Mouse (Mus musculus) limb, embryonic 10.5 days (tissue): ENCODE measurements around the gene St3gal3. TPM values are rescaled to one million over a fixed set of nuclear protein-coding genes. Genes with fewer than 3 reads are reported as not detected.
A peak's percentile ranks its signal among the peaks of the same experiment; 100 is the strongest.

Experiments used
- DNase-seq: peaks from one replicate; pipeline ENCODE4 v3.0.0-alpha.2; 2017; ENCODE audit warnings: low spot score
- H3K27ac ChIP-seq: fragments of 300-500 bp; sonication (generic); 2 replicates; pipeline ENCODE4 v1.5.1; 2016; ENCODE audit warnings: mild to moderate bottlenecking
- H3K27me3 ChIP-seq: fragments of 300-500 bp; sonication (generic); 2 replicates; pipeline ENCODE4 v1.6.1; 2016; ENCODE audit warnings: low read depth, mild to moderate bottlenecking; ENCODE audit not compliant: poor library complexity, severe bottlenecking
- H3K36me3 ChIP-seq: fragments of 300-500 bp; sonication (generic); 2 replicates; pipeline ENCODE4 v1.6.1; 2016; ENCODE audit warnings: mild to moderate bottlenecking, moderate library complexity
- H3K4me1 ChIP-seq: fragments of 300-500 bp; sonication (generic); 2 replicates; pipeline ENCODE4 v1.6.1; 2016
- H3K4me3 ChIP-seq: fragments of 300-500 bp; sonication (generic); 2 replicates; pipeline ENCODE4 v1.5.1; 2016; ENCODE audit warnings: mild to moderate bottlenecking, moderate library complexity
- H3K9me3 ChIP-seq: fragments of 300-500 bp; sonication (generic); replicated peaks from 2 replicates; pipeline ENCODE4 v1.6.1; 2016; ENCODE audit warnings: mild to moderate bottlenecking
- WGBS: fragments of 180-500 bp; shearing (Covaris S2); methylation state at CpG from one replicate; pipeline ENCODE4 v1.1.7; 2016; 5-methylcytosine and 5-hydroxymethylcytosine counted together
- polyA plus RNA-seq: library from polyadenylated mRNA; unstranded; fragments of >200 nt; fragmentation: Nextera tagmentation; extraction: Ambion mirVana; gene quantifications from 2 replicates; pipeline ENCODE4 v1.2.1, GENCODE M21; 2016

The St3gal3 gene
- polyA plus RNA-seq, 1 experiment from 2014 or later: 7.2 TPM

DNA sequence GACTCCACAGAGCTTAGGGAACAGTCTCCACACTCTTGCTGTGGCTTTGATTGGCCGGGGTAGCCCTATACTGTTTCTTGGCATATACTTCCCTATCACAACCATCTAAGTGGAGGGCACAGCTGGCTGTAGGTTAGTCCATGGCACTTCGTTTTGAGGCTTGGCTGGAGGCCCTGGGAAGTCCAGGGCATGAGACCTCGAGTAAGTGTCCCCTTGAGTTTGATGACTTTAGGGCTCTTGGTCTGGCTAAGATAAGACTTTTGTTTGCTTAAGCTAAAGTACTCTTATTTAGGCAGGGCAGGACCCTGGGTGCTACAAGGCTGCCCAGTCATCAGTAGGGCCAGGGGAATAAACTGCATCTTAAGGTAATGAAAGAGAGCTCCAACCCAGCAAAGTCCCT, 236.6 kb downstream of the St3gal3 start:
- no peak for DNase-seq
- Histone ChIP-seq H3K4me1 (no peaks in the 10 kb centered on the region), H3K4me3 (no peak overlapping the region), H3K27ac (no peak overlapping the region), H3K36me3 (peaks cover 94% of the 10 kb centered on the region), H3K27me3 (no peaks in the 10 kb centered on the region), H3K9me3 (no peaks in the 10 kb centered on the region)
- 83% methylated on average over 3 of the region's 3 CpGs for WGBS

DNA sequence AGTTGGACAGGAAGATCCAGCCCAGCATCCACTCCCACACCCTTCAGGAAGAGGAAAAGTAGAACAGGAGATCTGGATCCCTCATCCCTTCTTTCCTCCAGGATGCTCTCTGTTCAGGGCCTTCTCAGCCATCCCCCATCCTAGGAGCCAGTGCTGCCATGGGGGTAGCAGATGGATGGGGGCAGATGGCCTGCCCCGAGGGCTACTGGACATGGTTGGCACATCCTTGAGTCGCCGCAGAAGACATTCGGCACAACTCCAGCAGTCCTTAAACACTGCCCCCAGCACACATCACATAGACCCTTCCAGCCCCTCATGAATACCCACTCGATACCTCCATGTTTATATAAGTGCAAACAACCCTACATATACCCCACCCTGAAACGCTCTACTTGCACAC, 238.7 kb downstream of the St3gal3 start:
- H3K4me3 ChIP-seq: no peak overlapping the region
- peaks cover 10% of the 10 kb centered on the region for H3K4me1 ChIP-seq
- no peak overlapping the region for H3K27ac ChIP-seq
- no peaks in the 10 kb centered on the region for H3K9me3 ChIP-seq
- no peak for DNase-seq
- peaks cover 73% of the 10 kb centered on the region for H3K36me3 ChIP-seq
- H3K27me3 ChIP-seq: no peaks in the 10 kb centered on the region
- 94% methylated on average over 6 of the region's 6 CpGs for WGBS

DNA sequence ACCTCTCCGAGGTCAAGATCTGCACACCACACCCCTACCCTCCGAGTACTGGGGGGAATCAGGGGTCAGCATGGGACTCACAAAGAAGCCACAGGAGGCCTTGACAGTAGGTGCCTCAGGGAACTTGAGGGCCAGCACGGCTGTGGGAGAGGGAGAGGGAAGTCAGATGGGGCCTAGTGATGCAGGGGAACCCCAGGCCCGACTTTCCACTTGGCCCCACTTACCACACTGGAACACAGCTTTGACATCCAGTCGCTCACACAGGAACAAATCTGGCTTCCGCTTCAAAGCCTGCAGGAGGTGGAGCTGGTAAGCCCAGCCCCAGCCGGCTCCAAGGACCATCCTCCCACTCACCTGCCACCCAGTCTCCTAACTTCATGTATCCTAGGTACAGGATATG, 239.4 kb downstream of the St3gal3 start:
- peaks cover 14% of the 10 kb centered on the region for H3K4me1 ChIP-seq
- no peak overlapping the region for H3K27ac ChIP-seq
- no peaks in the 10 kb centered on the region for H3K9me3 ChIP-seq
- no peaks in the 10 kb centered on the region for H3K27me3 ChIP-seq
- 91% methylated on average over 7 of the region's 7 CpGs for WGBS
- H3K4me3 ChIP-seq: no peak overlapping the region
- peaks cover 71% of the 10 kb centered on the region for H3K36me3 ChIP-seq
- DNase-seq: no peak

DNA sequence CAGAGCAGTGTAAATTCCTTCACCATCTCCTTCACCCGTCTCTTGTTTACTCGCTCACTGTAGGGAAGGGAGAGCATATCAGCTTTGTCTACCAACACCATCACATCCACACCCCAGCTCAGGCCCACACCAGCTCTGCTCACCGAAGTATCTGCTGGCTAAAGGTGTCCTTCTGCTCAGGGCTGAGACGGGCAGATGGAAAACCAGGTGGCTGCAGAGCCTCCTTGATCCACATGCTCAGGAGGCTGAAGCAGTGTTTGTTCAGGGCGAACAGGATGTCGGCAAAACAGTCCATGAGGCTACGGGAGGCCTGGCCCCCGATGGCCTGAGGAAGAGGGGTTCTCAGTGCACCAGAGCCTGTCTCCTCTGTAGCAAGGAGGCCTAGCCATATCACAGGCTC, 240.1 kb downstream of the St3gal3 start:
- WGBS: 93% methylated on average over 8 of the region's 8 CpGs
- H3K36me3 ChIP-seq: peaks cover 71% of the 10 kb centered on the region
- no peak for DNase-seq
- H3K27me3 ChIP-seq: no peaks in the 10 kb centered on the region
- H3K27ac ChIP-seq: no peak overlapping the region
- H3K4me1 ChIP-seq: peaks cover 14% of the 10 kb centered on the region
- H3K9me3 ChIP-seq: no peaks in the 10 kb centered on the region
- H3K4me3 ChIP-seq: no peak overlapping the region

DNA sequence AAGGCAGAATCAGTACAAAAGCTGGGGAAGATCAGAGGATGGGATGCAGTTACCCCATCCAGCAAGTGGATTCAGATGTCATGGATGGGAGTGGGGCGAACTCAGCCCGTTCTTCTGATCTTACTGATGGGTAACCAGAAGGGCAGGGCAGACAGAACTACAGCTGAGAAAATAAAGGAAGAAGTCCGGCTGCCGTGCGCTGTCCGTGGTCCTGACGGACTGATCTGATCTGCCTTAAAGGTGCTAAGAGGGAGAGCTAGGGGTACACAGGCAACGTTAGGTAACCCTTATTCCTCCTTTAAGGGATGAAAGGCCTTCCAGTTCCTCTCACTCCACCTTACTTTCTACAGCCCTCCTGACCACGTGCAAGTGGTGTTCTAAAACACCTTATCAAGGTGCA, 241.3 kb downstream of the St3gal3 start:
- H3K36me3 ChIP-seq: peaks cover 67% of the 10 kb centered on the region
- H3K4me1 ChIP-seq: peaks cover 14% of the 10 kb centered on the region

DNA sequence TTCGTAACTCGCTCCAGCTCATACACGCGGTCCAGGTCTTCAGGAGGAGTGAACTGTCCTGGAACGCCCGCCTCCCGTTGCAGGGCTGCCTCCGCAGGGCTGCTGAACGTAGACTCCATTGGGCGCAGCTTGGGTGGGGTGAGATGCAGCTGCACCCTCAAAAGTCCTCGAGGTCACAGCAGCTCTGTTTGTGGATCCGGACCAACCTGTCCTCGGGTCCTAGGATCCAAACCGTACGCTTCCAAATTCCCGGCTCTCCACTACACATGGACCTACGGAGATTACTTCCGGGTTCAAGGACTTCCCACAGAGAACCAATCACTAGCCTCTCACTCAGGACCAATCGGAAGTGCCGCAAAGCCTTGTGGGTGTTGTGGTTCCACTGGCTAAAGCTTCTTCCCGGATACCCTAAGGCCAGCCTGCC, 243.0 kb downstream of the St3gal3 start, which contains the start of gene Dph2:
TSS of gene Dph2 (minus strand) at position 295 of the 424 bp plus-strand sequence.
- WGBS: 0% methylated on average over 21 of the region's 21 CpGs
- Histone ChIP-seq H3K36me3 (peaks cover 51% of the 10 kb centered on the region), H3K4me3 (peak within 1 kb of the TSS; percentile 85), H3K27ac (peak within 1 kb of the TSS; percentile 27; the same call in 1 of the 2 replicates), H3K4me1 (peaks cover 21% of the 10 kb centered on the region), H3K9me3 (no peaks in the 10 kb centered on the region), H3K27me3 (no peaks in the 10 kb centered on the region)
- peak; percentile 79 for DNase-seq

More for the DNA sequence above, 241.3 kb downstream of the St3gal3 start:
- H3K27ac ChIP-seq: no peak overlapping the region
- 20% methylated on average over 9 of the region's 9 CpGs for WGBS
- no peaks in the 10 kb centered on the region for H3K9me3 ChIP-seq
- no peak overlapping the region for H3K4me3 ChIP-seq
- peak; percentile 79 for DNase-seq
- H3K27me3 ChIP-seq: no peaks in the 10 kb centered on the region

DNA sequence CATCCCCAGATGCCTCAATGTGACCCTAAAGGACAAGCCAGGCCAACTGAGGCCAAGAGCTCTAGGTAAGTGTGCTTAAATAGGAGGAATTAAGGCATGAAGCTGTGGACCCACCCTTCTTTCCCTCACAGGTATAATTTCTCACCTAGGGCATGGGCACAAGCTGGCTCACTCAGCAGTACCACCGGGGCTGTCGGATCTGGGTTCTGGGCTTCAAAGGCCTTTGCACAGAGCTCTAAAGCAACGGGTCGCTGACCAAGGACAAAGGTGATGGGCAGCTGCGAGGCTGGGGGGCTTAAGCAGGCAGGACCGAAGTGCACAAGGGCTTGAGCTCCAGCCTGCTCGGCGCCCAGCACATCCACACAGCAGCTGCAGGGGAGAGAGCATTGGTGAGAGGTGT, 244.0 kb downstream of the St3gal3 start:
- 88% methylated on average over 8 of the region's 8 CpGs for WGBS
- peak overlapping the region; percentile 85 for H3K4me3 ChIP-seq
- no peak overlapping the region for H3K27ac ChIP-seq
- no peaks in the 10 kb centered on the region for H3K27me3 ChIP-seq
- peaks cover 31% of the 10 kb centered on the region for H3K4me1 ChIP-seq
- H3K36me3 ChIP-seq: peaks cover 44% of the 10 kb centered on the region
- no peak for DNase-seq
- no peaks in the 10 kb centered on the region for H3K9me3 ChIP-seq

DNA sequence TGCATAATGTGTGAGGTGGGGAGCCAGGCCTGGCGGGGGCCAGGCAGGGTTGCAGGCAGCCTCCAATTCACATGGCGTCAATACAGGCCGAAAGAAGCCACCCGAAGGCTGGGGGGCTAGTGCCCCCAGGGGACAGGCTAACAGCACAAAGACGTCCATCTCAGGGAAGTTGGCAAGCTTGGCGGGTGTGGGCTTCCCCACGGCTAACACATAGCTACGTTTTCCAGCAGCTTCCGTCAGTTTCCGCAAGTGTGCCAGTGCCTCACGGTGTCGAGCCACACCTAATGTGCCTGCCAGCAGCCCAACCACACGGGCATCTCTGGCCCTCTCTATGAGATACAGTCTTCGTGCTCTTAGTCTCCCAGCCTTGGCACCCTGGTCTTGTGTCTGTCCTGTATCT, 244.7 kb downstream of the St3gal3 start:
- Histone ChIP-seq H3K36me3 (peaks cover 44% of the 10 kb centered on the region), H3K27ac (no peak overlapping the region), H3K9me3 (no peaks in the 10 kb centered on the region), H3K27me3 (no peaks in the 10 kb centered on the region), H3K4me1 (peaks cover 34% of the 10 kb centered on the region), H3K4me3 (no peak overlapping the region)
- WGBS: 94% methylated on average over 14 of the region's 14 CpGs
- DNase-seq: no peak

DNA sequence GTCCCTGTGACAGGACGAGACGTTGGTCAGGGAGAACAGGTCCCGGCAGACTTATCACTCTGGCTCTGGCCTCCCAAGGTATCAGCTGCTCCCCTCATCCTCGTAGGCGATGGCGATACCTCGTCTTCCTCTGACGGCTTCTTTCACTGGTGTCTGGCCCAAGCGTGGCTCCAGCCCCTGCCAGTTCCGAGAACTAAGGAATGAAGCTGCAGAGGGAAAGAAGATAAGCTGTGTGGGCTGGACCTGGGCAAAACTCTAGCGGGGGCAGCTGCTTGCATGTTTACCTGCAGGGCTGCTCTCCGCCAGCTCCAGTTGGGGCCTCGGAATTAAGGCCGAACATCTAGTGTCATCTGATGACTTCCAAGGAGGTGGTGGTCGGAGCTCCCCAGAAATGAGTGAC, 245.2 kb downstream of the St3gal3 start:
- Histone ChIP-seq H3K27ac (no peak overlapping the region), H3K36me3 (peaks cover 44% of the 10 kb centered on the region)

DNA sequence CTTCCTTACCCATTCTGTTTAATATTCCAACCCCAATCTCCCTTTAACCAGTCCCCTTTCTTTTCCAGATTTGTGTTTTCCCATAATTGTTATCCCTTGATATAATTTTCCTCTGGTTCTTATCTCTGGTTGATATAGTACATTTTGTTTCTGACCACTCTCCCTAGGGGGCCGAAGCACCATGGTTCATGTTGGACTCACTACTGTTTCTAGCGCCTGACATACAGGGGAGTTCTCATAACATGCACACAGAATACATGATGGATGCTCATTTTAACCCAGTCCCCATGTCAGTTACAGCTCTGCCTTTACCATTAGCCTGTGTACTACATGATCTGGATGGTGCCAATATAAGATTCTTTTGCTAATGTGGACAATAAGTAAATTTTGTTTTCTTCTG, 246.8 kb downstream of the St3gal3 start:
- 77% methylated on average over 2 of the region's 2 CpGs for WGBS
- DNase-seq: no peak
- Histone ChIP-seq H3K36me3 (peaks cover 42% of the 10 kb centered on the region), H3K9me3 (no peaks in the 10 kb centered on the region), H3K27me3 (no peaks in the 10 kb centered on the region), H3K27ac (no peak overlapping the region), H3K4me3 (peak overlapping the region; percentile 93), H3K4me1 (peaks cover 47% of the 10 kb centered on the region)

More for the DNA sequence above, 245.2 kb downstream of the St3gal3 start:
- DNase-seq: no peak
- Histone ChIP-seq H3K9me3 (no peaks in the 10 kb centered on the region), H3K4me3 (no peak overlapping the region), H3K27me3 (no peaks in the 10 kb centered on the region), H3K4me1 (peaks cover 34% of the 10 kb centered on the region)
- 92% methylated on average over 15 of the region's 15 CpGs for WGBS

DNA sequence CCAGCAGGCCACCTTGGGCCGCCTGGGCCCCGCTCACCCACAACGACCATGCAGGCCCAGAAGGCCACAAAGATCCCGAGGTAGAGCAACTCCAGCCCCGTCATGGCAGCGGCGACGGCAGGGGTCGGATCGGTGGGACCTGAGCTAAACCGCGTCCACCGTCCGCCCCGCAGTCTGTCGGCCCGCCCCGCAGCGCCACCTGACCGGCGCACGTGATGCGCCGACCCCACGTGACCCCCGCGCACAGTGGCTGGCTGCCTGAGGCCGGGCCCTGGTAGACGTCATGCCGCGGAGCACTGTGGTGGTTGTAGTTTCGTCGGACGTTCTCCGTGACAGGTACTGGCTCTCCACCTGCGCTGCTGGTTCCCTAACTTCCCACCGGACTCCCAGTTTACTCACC, 247.6 kb downstream of the St3gal3 start, which contains the start of gene Atp6v0b:
TSS of gene Atp6v0b (minus strand) at position 201 of the 400 bp plus-strand sequence.
- WGBS: under 1% methylated on average over 37 of the region's 37 CpGs

DNA sequence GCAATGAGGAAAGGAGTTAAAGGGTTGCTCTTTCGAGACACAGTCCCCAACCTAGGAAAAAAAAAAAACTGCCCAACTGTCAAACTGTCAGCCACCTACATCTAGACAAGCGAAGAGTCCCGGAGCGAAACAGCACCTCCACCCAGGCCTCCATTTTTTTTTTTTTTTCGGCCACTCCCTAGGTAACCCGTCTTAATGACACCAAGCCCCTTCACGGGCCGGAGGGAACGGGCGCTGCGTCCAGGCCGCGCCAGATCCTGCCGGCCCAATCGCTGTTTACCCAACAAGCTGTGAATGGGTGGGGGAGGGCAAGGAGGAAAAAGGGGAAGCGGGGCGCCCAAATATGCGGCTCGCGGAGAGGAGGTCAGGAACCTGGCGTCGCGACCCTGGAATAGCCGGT, 248.1 kb downstream of the St3gal3 start:
- Histone ChIP-seq H3K4me3 (peak overlapping the region; percentile 93), H3K36me3 (peaks cover 42% of the 10 kb centered on the region), H3K27me3 (no peaks in the 10 kb centered on the region), H3K4me1 (peaks cover 55% of the 10 kb centered on the region), H3K27ac (peak overlapping the region; percentile 84), H3K9me3 (no peaks in the 10 kb centered on the region)
- no peak for DNase-seq
- 3% methylated on average over 24 of the region's 24 CpGs for WGBS

More for the DNA sequence above, 247.6 kb downstream of the St3gal3 start, which contains the start of gene Atp6v0b:
- Histone ChIP-seq H3K9me3 (no peaks in the 10 kb centered on the region), H3K27me3 (no peaks in the 10 kb centered on the region), H3K36me3 (peaks cover 42% of the 10 kb centered on the region), H3K27ac (peak within 1 kb of the TSS; percentile 84), H3K4me1 (peaks cover 53% of the 10 kb centered on the region), H3K4me3 (peak within 1 kb of the TSS; percentile 93)
- DNase-seq: peak; percentile 98

DNA sequence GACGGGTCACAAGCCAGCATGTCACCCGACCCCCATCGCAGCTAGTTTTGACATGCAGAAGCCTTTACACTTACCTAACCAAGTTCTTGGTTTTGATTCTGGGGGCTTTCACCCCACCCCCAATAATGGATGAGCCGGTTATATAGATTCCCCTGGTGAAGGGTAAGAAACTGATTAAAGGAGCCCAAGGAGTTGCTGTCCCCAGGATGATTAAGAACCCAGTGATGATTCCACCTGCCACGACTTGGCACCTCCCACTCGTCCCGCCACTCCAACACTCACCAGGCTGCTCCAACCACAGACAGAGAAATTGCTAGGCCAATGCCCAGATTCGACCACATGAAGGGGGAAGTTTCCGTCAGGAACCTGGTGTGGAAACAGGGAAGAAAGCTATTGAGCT, 248.7 kb downstream of the St3gal3 start:
- H3K27me3 ChIP-seq: no peaks in the 10 kb centered on the region
- 81% methylated on average over 9 of the region's 9 CpGs for WGBS
- no peak for DNase-seq
- H3K4me1 ChIP-seq: peaks cover 55% of the 10 kb centered on the region
- H3K9me3 ChIP-seq: no peaks in the 10 kb centered on the region
- H3K4me3 ChIP-seq: peak overlapping the region; percentile 93
- peaks cover 47% of the 10 kb centered on the region for H3K36me3 ChIP-seq
- no peak overlapping the region for H3K27ac ChIP-seq

DNA sequence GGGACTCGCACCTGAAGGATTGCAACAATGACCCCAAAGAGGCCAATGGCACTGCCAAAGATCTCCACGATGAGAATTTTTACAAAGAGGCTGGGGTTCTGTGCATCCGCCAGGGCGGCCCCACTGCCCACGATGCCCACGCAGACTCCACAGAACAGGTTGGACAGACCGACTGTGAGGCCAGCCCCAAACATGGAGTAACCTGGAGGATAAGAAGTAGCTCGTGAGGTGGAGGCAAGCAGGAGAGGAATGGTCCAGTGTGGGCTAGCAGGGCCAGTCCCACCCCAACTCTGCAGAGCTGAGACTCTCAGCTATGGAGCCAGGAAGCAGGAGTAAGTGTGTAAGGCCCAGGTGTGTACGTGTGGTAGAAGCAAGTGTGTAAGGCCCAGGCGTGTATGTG, 249.6 kb downstream of the St3gal3 start:
- Histone ChIP-seq H3K27ac (no peak overlapping the region), H3K27me3 (no peaks in the 10 kb centered on the region), H3K4me3 (no peak overlapping the region), H3K9me3 (no peaks in the 10 kb centered on the region), H3K4me1 (peaks cover 54% of the 10 kb centered on the region), H3K36me3 (peaks cover 49% of the 10 kb centered on the region)
- WGBS: 94% methylated on average over 10 of the region's 10 CpGs
- no peak for DNase-seq
